Mouse (Mus musculus) MN1 (cell line): ENCODE results near the gene Rai1.

Experiments used
- DNase-seq: peaks from one replicate; pipeline ENCODE4 v3.0.0-alpha.2; 2016; ENCODE audit warnings: low spot score

Gene Rai1

DNA sequence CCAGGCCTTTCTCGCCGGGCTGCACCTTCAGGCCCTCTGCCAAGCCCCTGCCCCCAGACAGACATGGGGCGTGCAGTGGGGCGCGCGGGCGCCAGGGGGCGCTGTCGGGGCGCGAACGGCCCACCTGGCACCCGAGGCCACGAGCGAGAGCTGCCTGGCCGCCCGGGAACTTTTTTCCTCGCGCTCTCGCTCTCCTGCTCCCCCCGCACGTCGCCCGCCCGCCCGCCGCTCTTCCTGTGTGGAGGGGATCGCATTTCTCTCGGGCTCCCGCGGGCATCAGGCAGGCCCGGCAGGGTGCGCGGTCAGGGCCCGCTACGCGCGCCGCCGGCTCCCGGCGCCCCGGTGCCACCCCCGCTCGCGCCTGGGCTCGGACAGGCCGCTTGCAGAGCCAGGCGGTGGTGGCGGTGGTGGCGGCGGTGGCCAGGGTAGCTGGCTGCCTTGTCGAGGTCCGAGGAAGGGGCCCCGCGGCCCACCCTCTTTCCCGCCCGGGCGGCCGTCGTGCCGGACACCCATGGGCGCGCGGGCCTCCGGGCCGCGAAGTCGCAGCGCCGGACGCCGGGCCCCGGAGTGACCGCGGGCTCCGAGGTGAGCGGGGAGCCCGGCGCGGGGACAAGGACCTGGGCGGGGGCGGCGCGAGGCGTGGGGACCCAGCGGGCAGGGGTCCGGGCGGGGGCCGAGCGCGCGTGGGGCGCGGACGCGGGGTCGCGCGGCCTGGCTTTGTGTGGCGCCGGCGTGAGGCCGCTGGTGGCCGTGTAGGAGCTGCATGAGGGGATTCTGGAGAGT lies at the start of gene Rai1:
Rai1 (plus strand) TSS at position 204 of the 783 bp plus-strand sequence.
- DNase-seq: peak; percentile 95

DNA sequence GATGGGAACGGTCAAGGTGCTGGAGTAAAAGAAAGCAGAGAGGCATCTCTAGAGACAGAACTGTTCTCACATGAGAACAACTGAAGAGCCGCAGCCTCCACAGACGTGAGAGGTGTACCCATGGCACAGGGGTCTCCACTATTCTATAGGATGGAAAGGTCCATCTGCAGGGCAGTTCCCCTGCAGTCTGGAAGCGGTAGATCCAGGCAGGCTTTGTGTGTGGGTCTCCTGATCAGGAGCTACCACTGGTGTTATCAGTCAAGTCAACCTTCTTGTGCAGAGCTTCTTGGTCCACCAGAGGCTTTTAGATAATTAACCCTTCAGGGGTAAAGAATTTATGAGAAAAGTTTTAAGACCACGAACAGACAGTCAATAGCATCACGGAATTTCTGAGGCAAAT lies 48.3 kb upstream of the Rai1 start:
- no peak for DNase-seq

- no peak for DNase-seq
Measured at GRCm38 (mm10) chr11:60057987-60058386, 46.8 kb upstream of the Rai1 start.

DNA sequence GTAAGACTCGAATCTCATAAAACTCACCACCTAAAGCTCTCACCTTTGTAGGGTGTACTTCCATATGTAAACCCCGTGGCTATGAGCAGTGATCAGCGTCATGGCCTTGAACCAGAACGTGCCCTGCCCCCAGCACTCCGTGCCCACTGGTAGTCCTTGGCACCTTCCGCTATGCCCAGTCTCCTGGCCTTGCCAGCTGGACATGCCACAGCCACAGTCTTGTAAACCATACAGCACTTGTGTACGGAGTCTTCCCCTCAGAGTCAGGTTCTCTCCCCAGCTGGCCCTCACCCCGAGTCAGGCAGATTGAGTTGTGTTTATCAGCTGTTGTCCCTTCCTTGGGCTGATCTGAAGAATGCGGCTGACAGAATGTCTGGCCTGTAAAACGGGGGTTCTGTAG lies 46.4 kb upstream of the Rai1 start:
- DNase-seq: no peak

DNA sequence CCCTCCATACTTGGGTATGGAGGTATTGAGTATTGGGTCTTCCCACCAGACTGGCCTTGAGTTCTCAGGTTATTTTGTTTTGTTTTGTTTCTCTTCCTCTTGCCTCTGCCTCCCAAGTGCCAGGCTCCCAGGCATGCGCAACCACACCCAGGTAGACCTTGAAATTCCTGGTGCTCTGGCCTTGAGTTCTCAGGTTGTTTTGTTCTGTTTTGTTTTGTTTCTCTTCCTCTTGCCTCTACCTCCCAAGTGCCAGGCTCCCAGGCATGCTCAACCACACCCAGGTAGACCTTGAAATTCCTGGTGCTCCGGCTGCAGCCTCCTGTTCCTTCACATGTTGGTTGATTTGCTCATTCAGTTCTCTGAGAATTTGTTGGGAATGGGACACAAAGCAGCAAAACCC lies 44.8 kb upstream of the Rai1 start:
- no peak for DNase-seq

- no peak for DNase-seq
Measured at GRCm38 (mm10) chr11:60061504-60062006, 43.3 kb upstream of the Rai1 start.

DNA sequence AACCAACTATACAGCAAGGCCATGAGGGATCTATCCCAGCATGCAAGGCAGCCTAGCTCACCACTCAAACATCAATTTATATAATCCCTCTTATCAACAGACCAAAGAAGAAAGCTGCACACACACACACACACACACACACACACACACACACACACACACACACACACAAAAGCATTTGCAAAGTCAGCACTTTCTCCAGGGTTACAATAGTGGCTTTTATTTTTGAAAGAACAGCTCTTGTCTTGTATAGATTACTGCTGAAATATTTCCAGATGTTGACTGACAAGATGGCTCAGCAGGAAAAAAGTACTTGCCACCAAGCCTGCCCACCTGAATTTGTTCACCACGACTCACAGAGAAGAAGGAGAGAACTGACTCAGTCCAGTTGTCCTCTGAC lies 39.5 kb upstream of the Rai1 start:
- DNase-seq: no peak

- DNase-seq: no peak
Measured at GRCm38 (mm10) chr11:60067646-60068045, 37.2 kb upstream of the Rai1 start.

DNA sequence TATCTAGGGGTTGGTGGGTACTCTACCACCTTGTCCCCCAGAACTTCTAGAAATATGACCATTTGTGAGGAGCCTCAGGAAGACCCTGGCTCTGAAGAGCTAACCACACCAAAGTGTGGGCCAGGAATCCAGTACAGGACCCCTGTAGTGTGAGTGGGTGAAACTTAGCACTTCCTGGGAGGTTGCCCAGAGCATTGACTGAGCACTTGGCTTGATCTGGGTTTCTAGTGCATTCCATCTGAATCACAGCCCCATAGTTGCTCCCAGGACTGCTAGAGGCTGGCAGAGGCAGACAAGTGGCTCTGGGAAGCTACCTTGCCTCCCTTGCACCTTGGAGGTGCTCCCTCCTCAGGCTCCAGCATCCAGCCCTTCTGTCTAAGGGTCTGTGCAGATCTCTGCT lies 36.2 kb upstream of the Rai1 start:
- no peak for DNase-seq

GRCm38 (mm10) chr11:60070599-60070998 lies 34.2 kb upstream of the Rai1 start:
- DNase-seq: peak; percentile 72

- DNase-seq: peak; percentile 62
Measured at GRCm38 (mm10) chr11:60071221-60071620, 33.6 kb upstream of the Rai1 start.

DNA sequence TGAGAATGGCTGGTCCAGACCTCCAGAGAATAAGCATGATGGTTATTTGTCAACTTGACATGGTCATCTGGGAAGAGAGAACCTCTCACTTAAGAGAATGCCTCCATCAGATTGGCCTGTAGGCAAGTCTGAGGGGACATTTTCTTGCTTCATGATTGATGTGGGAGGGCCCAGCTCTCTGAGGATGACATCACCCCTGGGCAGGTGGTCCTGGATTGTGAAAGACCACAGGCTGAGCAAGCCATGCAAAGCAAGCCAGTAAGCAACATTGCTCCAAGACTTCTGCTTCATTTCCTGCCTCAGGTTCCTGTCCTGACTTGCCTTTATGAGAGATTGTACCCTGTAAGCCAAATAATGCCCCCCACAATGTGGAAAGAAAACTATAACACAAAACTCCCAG lies 31.7 kb upstream of the Rai1 start:
- no peak for DNase-seq

- DNase-seq: peak; percentile 60
Measured at GRCm38 (mm10) chr11:60073936-60074502, 30.8 kb upstream of the Rai1 start.

DNA sequence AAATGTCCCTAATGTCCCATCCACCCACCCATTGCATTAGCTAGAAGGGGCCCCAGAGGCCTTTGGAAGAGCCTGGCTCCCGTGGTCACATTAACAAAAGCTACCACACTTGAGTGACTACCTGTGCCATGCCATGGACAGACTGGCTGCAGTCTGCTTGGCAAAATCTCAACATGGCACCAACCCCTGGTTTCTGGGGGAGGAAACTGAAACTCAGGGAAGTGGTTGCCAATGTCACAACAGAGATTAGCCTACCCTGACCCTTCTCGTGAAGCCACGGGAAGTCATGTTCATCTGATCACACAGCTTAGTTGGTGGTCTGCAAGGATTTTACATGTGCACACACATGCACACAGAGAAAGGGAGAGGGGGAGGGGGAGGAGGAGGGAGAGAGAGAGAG lies 28.6 kb upstream of the Rai1 start:
- DNase-seq: no peak

DNA sequence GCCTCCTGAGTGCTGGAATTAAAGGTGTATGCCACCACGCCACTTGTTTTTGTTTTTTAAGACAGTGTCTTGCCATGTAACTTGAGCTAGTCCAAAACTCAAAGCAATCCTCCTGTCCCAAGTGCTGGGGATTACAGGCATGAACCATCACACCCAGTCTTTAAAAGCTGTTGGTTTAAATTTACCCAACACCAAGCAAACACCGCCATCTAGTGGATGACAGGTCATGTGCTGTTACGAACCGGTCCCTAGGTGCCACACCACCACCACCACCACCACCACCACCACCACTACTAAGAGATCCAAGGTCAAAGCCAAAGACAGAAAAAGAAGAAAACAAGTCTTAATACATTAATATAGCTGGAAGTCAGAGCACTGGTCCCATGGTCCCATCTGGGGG lies 28.0 kb upstream of the Rai1 start:
- peak; percentile 89 for DNase-seq

GRCm38 (mm10) chr11:60084589-60084988 lies 20.2 kb upstream of the Rai1 start:
- DNase-seq: peak; percentile 55

DNA sequence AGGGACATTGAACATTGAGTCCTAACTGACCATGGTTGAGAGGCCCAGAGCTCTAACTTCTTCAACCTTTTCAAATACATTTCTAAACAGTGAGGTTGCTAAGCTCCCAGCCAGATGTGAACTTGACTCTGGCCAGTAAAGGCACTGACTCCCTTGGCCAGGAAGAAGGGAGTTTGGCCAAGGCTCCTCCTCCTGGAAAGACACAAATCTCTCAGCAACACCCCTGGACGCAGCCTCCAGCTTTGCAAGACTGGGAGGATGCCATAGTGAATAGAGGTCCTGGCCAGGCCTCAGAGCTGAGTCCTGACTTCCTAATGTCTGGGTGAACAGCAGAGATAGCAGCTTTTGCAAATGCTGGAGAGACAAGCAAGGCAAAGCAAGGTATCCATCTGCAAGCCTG lies 18.1 kb upstream of the Rai1 start:
- DNase-seq: no peak

GRCm38 (mm10) chr11:60088947-60089346 lies 15.9 kb upstream of the Rai1 start:
- DNase-seq: peak; percentile 77

DNA sequence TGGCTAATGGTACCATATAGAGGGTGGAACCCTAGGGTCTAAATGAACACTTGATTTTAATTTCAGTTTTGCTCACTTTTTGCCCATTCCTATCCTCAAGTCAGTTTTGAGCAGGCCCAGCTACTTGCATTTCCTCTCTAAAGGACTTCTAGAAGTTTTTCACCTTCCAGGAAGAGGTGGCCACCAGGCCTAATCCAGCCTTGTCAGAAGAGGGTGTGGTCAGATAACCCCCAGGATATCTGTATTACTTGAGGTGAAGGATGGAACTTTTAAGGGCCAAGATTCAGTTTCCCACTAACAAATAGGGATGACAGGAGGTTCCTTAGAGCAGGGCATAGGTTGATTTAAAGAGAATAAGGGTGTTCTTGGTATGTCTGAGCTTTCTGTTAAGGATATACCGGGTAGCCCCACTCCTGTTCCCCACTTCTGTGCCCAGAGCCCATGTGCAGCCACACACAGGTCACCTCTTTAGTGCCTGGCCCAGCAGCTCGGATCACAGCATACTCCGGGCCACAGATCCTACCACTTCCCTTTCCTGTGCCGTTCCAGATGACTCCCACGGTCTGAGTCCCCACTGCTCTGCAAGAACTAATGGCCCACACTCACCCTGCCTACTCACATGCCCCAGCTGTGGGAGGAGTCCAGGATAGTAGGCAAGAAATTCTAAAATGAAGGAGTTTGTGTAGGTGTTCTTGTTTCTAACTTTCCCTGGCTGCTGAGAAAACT lies 14.0 kb upstream of the Rai1 start:
- DNase-seq: no peak

- DNase-seq: no peak
Measured at GRCm38 (mm10) chr11:60091422-60091761, 13.4 kb upstream of the Rai1 start.

DNA sequence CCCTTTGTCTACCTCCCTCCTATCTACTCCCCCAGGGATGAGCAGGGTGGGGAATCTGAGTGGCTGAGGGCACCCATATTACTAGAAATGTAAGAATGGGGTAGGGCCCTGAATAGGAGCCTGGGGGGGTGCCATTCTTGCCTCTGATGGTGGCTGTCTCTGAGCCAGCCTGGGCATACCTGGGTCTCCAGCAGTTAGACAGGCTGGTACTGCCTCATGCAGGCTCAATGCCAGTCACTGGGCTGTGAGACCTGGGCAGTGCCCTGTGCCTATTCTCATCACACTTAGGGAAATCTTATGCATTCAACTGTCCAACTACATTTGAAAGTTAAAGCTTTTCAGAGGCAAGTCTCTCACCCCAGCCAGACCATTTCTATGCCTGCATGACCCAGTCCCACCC lies 11.6 kb upstream of the Rai1 start:
- DNase-seq: no peak

DNA sequence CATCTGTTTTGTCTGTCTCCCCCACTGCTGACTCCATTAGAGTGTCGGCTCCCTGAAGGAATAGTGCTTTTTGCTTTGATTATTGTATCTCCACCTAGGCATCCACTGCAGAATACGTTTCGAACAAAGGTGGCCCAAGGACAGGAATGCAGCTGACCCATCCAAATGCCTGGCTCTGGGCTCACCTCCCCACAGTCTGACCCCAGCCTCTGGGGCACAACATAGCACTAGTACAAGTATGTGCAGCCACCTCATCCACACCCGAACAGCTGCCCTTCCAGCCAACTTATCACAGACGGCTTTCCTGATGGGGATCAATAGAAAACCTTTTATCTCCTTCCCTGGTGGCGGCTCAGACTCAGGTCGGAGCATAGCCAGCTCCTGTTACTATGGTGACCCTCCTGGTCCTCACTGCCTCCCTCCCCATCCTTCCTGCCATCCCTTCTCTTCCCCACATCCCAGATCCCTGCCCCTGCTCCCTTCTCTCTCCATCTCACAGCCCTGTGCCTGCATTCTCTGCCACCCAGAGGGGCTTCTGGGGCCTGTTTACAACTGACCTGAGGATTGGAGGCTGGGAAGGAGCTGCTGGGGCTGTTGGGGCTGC lies 10.7 kb upstream of the Rai1 start:
- DNase-seq: no peak
